Mouse (Mus musculus): Measurements from ENCODE around the gene Clmn.

- TF ChIP-seq TAL1 (IDR thresholded peaks at IDR 0.05; ENCODE audit: low read length) (no peak), GATA1 (IDR thresholded peaks at IDR 0.05; ENCODE audit: low read length) (no peak)
Observed at GRCm38 (mm10) chr12:104876053-104876452, 11.2 kb upstream of the Clmn start.
